Mouse (Mus musculus): ENCODE data around the gene Gmnn.

The Gmnn gene

DNA sequence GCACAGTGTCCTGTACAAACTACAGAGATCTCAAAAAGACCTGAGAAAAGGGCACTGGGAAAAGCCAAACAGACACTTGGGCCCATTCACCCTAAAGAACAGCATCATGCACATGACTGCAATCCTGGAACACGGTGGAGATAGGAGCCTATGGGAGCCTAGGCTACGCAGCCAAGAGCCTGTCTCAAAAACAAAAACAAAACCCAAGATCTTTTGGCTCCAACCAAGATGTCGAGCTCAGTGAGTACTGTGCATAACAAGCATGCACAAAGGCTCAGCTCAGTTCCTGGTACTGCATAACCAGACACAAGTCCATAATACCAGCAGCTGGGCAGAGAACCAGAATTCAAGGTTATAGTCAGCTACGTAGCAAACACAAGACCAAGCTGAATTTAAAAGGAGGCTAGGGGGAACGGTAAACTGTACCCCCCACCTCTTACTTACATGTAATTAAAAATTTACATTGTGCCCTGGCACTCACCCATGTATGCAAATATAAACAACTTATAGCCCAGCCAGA is 1.3 kb downstream of the Gmnn start:
- DNase-seq = no peak

DNA sequence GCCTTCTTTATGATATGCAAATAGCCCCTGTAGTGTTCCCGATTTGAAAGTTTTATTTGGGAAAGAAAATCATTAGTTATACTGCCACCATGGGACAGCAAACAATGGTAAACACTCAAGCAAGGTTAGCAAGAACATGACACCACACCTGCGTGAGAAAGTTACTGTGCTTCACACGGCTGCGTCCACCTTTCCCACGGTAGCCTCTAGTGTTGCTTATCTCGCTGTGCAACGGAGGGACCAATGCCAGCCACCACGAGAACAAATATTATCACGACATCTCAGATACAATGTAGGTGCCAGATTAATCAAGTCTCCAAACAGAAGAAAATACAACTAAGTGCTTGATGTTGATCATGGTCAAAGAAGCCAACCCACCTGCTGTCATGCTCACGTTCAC is 2.3 kb downstream of the Gmnn start:
- no peak for DNase-seq

DNA sequence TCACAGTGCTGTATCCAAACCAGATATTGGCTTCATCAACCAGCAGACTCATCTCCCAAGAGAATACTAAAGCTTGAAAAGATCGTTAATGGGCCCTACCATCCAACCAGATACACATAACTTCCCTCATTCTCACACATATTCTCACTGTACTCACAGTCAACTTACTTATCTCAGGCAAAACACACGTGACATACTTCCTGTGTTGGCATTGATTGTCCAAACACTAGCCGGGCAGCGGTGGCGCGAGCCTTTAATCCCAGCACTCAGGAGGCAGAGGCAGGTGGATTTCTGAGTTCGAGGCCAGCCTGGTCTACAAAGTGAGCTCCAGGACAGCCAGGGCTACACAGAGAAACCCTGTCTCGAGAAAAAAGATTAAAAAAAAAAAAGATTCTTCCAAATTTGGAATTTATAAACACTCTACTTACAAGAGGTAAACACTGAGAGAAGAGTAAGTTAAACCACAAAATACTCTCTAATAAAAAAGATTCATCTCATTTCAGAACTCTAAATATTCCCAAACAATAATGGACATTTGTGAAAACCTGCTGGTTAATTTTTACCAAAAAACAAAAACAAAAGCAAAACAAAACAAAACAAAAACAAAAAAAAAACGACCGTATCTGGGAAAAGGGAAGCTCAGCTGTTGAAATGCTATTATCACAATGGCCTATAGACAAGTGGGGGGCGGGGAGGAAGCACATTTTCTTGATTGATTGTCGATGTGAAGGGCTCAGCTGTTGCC is 3.7 kb downstream of the Gmnn start:
- no peak for DNase-seq

DNA sequence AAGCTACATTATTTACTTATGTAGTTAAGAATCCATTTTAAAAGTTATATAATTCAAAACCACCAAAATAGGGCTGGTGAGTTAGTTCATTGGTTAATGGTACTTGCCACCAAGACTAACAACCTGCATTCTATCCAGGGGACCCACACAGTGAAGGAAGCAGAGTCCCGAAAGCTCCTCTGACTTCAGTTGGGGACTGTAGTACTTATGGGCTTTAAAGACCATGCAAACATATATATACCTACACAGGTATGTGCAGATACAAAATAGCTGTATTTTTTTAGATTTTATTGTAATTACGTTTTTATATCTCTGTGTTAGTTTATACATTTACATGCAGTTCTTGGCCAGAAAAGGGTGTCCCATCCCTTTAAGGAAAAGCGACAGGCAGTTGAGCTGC is 5.0 kb downstream of the Gmnn start:
- no peak for DNase-seq

DNA sequence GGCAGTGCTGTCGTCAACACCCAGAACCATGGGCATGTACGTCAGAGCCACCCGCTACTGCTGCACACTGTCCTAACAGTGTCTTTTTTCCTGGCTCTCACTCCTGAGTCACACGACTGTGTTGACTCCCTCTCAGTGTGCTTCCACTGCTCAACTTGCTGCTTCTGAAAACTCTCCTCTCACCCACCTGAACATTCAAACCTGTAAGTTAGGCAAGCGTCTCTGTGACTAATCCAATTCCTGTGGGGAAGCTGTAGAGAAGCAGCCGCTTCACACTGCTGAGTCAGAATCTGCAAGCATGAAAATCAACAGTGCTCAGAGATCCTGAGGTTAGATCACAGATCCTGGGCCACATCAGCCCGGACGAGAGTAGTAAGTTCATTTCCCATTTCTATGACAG is 10.3 kb downstream of the Gmnn start:
- no peak for DNase-seq

DNA sequence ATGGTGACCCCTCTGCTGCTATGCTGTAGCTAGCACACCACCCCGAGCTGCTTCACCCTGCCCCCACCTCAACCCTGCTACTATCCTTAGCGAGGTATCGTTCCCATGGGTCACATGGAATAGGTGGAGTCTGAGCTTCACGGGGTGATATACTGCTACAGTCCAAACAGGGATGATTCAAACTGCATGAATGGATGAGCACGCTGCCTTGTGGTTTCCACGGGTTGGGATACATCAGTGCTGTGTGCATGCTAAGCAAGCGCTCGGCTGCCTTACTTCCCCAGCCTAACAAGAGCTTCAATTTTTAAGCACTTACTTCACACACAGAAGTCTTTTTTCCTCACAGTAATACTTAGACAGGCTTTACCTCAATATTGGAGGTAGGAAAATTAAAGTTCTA is 10.9 kb downstream of the Gmnn start:
- DNase-seq = no peak

DNA sequence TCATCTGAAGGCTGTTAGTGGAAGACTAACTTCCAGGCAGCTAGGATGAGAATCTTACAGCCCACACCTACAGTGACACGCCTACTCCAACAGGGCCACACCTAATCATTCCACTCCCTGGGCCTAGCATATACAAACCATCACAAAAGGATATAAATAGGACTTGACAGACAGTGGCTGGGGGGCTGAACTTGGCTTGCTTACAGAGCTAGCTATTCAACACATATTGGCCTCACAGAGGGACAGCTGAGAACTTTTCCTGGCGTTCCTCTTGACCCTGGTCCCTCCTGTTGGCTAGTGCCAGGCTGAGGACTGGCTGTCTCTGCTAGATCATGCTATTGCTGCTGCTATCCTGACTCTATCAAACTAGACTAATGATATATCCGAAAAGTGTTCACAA is 13.9 kb downstream of the Gmnn start:
- DNase-seq = peak; percentile 36

DNA sequence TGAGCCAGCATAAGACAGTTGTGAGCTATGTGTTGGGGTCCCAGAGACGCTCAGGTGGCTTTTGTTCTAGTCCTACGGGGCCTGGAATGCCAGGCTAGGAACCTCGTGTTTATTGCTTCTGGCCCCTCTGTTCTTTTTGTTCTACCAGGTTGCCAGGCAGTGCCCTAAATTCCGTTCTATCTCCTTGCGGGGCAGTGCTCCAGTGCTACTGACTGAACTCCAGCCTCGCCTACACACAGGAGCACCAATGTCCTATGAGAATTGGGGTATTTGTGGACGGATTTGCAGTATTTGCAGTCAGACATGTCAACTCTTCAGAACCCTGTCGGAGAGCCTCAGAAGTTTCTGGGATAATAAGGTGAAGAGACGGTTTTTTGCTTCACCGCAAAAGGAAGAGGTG is 20.7 kb downstream of the Gmnn start, which contains the start of gene Armh2:
Armh2 (plus strand) TSS at position 205 of the 400 bp plus-strand sequence.
- no peak for DNase-seq

DNA sequence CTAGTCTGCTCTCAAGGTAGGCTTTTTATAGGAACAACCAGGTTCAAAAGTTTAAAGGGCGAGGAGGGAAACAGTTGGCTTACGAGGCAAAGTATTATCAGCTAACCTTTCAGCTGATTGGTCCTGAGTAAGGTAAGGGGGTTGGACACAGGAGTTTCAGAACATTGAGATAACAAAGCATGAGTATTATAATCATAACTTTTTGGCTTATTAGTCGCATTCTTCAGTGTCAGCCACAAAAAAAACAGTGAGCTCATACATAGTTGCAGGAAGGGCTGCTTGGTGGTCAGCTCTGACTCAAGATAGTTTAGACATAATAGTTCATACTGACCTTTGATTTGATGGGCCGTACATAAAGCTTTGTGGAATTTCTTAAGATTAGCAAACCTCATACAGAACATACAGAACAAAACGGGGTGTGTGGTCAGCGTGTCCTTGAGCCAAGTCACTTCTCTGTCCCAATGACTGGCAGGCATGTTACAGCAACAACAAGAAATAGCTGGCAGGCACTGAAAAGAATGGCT is 26.1 kb downstream of the Gmnn start:
- no peak for DNase-seq

DNA sequence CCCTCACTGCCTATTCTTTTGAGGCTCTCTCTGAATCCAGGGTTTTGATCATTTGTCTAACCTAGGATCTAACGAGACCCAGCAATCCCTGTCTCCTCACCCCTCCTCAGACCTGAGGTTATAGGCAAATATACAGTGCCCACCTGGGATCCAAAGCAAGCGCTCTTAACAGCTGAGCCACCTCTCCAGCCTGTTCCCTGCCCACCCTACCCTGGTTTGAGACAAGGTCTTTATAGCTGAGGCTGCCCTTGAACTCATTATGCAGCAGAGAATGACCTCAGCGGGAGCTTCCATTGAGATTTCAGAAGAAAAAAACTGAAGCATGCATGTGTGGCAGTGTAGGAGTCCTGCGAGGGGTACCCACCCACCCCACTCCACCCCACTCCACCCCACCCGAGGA is 27.2 kb downstream of the Gmnn start:
- no peak for DNase-seq

DNA sequence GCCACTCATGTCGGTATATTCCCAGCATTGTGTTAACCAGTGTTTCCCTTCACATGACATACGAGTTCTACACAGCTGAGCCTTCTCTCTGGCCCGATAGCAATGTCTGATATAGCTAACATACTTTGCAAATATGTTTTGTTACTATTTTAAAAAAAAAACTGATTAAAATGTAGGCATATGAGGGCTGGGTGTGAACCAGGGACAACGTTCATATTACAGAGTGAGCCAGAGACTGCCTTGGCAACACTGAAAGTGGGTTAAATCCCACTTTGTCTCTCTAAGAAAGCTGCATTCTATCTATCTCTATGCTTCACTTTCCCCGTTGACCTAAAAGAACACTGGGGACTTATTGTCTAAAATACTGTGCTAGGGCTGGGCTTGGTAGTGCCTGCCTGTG is 32.6 kb downstream of the Gmnn start:
- no peak for DNase-seq

DNA sequence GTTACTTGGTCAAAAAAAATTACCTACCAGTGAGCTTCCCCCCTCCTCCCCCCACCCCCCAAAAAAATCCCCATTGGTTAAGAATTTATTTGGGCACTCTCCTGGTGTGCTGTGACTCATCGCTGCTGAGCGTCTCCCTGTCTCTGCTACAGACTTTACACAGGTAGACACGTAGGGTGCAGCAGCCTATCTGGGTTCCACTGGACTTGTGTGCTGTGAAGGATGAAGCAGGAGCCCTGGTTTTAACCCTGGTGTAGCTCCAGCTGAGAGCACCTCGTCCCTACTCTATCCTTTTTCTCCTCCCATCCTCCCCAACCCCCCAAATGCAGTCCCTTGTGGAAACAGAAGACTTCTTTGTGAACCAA is 37.3 kb downstream of the Gmnn start:
- DNase-seq = no peak

DNA sequence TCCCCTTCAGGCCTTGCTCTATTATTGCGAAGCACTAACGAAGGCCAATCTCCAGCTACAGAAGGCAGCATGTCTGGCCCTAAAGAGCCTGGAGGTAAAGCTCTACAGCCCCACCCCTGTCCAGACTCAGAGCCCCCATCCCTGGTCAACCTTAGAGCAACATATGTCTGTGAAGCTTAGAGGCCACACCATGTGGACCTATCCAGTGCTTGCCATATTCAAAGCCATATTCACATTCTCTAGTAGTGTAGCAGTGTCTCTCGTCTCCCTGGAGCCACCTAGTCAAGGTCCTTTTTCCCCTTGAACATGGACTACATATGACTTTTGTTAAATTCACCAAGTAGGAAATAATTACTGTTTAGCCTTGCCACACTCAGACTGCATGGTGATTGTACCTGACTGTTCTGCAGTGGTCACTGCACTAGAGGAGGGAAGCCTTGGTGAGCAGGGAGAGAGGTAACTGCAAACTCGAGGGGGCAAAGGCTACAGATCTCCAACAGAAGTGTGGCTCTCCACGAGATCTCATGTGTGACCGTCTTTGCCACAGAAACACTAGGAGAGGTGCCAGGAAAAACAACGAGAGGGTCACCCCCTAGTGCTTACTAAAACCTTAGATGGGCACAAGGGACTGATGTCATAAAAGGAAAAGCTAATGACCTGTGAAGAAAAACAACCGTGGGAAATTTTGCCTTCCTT is 37.9 kb downstream of the Gmnn start:
- DNase-seq = no peak

DNA sequence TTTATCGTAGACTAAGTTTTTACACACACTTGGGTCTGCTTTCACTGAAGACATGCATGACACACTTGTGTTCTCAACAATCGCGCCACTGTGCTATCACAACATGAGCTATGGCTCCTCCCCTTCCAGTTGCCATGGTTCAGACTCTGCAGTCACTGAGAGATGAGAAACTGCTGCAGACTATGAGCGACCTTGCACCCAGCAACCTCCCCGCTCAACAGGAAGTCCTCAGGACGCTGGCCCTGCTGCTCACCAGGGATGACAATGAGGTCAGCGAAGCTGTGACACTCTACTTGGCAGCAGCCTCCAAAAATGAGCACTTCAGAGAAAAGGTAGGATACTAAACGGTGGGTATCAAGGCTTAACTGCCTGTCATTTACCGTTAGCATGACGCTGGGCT is 40.2 kb downstream of the Gmnn start:
- DNase-seq = no peak

DNA sequence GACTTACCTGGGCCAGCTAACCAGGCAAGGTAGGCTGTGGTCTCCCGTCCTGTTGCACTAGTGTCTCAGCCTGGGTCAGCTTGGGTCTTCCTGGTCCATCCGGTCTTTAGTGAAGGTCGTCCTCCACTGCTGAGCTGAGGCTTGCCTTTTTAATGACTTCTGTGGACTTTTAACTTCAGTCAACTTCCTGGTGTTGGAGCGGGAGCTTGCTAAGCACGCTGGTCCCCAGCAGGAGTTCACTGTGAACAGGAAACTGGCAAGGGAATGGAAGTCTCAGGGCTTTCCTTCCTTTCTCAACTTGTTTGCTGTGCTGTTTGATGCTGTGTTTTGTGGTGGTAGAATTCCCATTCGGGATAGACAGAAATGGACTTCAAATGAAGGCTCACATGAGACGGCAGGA is 44.0 kb downstream of the Gmnn start:
- DNase-seq = no peak

DNA sequence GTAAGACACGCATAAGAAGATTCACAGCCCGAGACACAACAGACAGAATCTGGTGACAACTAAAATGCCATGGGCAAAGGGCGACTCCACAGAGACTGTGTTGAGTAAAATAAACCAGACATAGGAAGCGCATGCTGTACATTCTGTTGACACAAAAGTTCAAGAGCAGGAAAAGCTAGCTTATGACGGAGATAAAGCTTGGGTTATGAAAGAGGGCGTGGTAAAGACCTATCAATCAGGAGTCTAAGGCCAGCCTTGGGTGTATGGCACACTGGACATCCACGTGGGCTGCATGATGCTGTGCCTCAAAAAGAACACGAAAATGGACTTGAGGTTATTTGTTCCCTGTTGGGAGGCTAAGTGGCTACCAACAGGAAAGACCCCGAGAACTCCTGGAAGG is 45.3 kb downstream of the Gmnn start:
- no peak for DNase-seq

DNA sequence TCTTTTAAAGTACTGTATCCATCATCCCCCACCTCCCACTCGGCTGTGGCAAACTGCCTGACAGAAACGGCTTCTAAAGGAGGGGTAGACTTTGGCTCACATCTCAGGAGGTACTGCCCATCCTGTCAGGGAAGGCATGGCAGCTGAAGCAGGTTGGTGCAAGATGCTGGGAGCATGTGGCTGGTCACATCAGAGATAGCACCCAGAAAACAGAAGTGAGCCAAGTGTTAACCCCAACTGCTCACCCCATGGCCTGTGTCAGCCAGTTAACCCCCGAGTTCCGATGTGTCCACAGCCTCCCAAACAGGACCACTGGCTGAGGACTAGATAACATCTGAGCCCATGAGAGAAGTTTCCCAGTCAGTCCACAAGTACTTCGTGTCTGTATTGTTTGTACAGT is 46.1 kb downstream of the Gmnn start:
- no peak for DNase-seq

DNA sequence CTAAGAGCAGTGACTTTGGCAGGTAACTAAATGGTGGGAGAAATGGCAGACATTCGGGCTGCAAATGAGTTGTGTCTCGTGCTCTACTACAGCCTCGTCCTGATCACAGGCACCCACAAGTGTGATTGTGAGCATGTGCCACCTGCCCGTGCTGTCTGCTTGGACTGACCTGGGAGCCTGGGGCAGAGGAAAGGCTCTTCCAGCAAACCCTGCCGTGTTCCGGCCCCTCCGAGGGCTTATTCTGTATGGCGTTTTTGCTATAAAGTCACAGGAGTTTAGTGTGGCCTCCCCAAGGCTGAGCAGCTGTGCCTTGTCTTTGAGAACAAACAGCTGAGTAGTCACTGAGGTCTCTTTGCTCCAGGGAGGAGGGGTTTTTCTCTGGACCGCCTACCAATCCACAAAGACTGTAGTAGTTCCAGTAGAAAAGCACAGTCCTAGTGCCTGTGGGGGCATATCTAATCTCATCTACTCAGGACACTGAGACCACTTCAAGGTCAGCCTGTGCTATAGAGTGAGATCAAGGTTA is 47.3 kb downstream of the Gmnn start:
- DNase-seq = no peak

DNA sequence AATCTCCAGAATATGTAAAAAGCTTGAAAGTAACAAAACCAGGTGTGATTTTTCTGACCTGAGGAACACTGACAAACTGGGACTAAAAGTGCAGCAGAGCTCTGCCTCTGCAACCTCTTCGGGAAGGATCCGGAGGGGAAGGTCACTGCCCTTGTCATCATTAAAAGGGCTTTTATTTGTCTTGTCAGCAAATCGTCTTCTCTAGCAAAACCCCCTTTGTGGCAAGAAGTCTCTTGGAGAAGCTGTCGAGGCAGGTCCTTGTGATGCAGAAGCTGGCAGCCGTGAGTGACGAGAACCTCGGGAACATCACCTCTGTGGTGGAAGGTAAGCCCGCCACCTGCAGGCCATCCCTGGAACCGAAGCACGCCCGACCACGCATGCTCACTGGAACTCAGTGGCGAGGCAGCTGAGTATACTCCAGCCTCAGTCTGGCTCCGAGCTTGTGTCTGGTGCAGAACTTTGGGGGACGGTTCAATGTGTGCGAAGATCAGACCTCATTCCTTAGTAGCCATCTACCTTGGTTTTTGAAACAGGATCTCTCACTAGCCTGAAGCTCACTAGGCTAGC is 48.2 kb downstream of the Gmnn start:
- peak; percentile 92 for DNase-seq

DNA sequence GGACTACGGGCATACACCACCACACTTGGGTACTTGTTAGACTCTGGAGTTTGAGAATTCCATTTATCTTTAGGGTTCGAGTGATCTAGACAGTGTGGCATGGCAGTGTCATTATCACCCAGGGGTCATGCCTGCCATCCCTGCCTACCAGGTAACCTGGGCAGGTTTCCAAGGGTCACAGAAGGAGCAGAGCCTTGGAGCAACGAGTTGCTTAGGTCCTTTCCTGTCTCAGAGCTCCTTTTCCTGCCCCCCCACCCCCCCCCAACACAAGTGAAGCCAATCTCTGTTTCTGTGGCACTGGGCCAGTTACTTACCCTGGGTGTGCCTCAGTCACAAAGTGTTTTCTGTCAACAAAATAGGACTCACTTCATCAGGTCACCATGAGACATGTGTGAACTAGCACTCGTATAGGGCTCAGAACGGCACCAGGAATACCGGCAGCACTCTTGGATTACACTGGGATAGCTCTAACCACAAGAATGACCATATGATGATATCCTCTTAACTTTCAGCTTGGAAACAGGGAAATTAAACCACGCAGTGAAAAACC is 49.1 kb downstream of the Gmnn start:
- DNase-seq = no peak

DNA sequence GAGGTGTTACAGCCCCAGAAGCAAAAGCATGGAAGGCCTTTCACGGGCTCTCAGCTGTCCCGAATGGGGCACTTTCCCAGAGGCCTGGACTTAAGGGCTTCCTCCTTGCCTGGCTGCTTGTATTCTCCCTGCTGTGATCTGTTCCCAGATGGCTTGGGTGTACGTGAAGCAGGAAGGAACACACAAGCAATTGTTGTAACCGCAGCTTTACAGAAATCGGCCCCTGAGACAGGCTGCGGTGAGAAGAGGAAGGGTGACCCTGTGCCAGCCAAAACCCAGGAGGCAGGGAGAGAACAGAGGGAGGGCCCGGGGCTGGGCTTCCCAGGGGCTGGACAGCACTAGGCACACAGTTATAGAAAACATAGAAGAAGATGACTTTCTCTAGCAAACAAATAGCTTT is 50.8 kb downstream of the Gmnn start:
- no peak for DNase-seq

DNA sequence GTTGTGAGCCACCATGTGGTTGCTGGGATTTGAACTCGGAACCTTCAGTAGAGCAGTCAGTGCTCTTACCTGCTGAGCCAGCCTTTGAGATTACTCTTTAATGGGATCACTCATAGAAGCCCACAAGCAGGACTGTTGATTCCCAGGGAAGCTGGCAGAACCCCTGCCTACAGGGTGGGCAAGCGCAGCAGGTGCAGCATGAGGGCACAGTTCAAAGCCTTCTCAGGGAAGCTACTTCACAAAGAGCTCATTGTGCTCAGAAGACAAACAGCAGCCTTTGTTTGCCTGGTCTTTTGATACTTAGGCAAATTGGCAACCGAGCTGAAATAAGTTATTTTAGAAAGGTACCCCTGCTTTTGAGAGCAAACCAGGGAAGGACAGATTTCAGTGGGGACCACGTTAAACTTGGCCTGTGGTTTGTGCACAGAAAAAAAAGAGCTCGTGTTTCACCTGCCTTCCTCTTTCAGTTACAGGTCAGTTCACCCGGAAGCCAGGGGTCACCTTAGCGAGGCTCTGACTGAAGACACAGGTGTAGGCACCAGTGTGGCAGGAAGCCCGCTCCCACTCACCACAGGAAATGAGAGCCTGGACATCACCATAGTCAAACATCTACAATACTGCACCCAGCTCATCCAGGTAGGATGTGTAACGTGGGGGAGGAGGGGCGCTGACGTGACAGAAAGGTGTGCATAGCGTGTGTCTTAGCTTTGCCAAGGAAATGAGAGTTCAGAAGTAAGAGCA is 51.9 kb downstream of the Gmnn start:
- DNase-seq = no peak

DNA sequence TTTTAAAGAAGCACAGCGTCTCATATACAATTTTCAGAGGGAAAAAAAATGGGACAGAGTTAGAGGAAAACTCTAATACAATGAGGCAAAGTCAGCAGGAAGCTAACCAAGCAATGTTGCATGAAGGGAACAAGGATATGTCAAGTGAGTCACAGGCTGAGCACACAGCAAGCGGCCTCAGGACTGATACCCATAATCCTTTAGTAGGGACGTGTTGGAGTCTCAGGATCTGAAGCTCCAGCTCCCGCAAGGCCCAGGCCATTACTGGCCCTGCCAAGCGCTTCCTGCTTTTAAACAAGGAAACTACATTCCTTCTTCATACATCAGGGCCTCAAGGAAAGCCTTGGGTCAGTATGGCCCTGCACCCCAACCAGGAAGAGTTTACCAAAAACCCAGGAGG is 59.6 kb downstream of the Gmnn start:
- no peak for DNase-seq
